Mouse (Mus musculus) erythroblast, embryonic 14.5 days (primary cell): Measurements from ENCODE around the gene Bcl2. TPM values are rescaled to one million over a fixed set of nuclear protein-coding genes. Genes with fewer than 3 reads are reported as not detected.

ENCODE experiments used
- H3K27me3 ChIP-seq: 2 replicates; pipeline ENCODE4 v1.6.1; 2012; ENCODE audit warnings: inconsistent platforms; ENCODE audit not compliant: control insufficient read depth
- H3K36me3 ChIP-seq: 2 replicates; pipeline ENCODE4 v1.6.1; 2012; ENCODE audit warnings: mild to moderate bottlenecking, inconsistent platforms; ENCODE audit not compliant: control insufficient read depth
- H3K4me1 ChIP-seq: 2 replicates; pipeline ENCODE4 v1.6.1; 2012; ENCODE audit warnings: inconsistent platforms; ENCODE audit not compliant: control insufficient read depth
- H3K4me3 ChIP-seq: replicated peaks from 2 replicates; pipeline ENCODE3; 2012; ENCODE audit warnings: moderate library complexity, mild to moderate bottlenecking, inconsistent platforms
- H3K9me3 ChIP-seq: 2 replicates; pipeline ENCODE4 v1.6.1; 2012; ENCODE audit warnings: low read length, inconsistent platforms, mixed read lengths; ENCODE audit not compliant: control insufficient read depth
- GATA1 ChIP-seq: IDR thresholded peaks from 2 replicates; pipeline ENCODE4 v1.6.1; 2012; ENCODE audit warnings: low read length, inconsistent platforms, mixed read lengths
- TAL1 ChIP-seq: IDR thresholded peaks from 3 replicates; pipeline ENCODE4 v1.6.1; 2012; ENCODE audit warnings: low read length, inconsistent platforms, mixed read lengths
- polyA plus RNA-seq: library from polyadenylated mRNA; stranded (reverse); fragments of >175 nt; gene quantifications from 2 replicates; pipeline ENCODE4 v1.2.3, GENCODE M21; 2012

The Bcl2 gene
- polyA plus RNA-seq, 1 experiment = not detected

DNA sequence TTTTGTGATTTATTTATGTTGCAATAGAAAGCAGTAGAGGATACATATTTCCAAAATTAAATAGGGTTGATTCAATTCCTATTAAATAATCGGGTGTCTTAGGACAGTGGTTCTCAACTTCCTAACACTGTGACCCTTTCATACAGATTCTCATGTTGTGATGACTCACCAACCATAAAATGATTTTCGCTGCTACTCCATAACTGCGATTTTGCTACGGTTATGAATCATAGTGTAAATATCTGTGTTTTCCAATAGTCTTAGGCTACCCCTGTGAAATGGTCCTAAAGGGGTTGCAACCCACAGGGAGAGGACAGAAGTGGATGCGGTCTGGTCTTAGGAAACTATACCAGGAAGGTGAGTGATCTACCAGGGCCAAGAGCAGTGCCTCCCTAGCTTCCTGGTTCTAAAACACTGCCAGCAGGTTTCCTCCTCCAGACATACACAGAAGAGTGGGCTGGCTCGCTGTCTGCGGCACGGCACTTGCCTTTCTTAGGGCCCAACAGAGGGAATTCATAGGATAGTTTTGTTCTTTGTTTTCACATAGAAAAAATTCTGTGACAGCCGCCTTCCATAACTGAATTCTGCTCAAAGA, 13.5 kb downstream of the Bcl2 start:
- TF ChIP-seq GATA1 = no peak
- TF ChIP-seq TAL1 = no peak
- H3K4me1 ChIP-seq = no peaks in the 10 kb centered on the region

DNA sequence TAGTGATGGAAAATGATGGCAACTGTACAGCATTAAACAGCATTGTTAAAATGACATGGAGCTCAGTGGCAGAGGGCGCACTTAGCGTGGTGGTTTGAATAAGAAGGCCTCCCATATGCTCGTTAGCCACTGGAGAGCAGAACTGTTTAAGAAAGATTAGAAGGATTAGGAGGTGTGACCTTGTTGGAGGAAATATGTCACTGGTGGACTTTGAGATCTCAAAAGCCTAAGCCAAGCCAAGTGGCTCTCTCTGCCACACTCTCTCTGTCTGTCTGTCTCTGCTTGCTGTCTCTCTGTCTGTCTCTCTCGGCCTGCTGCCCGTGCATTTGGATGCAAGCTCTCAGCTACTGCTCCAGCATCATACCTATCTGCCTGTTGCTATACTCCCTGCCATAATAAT, 17.6 kb downstream of the Bcl2 start:
- H3K4me1 ChIP-seq = peaks cover 3% of the 10 kb centered on the region; the same call in 1 of the 2 replicates
- TF ChIP-seq GATA1 (no peak), TAL1 (no peak)
- H3K4me3 ChIP-seq = no peak overlapping the region
- no peaks in the 10 kb centered on the region for H3K9me3 ChIP-seq
- H3K36me3 ChIP-seq = no peaks in the 10 kb centered on the region
- no peaks in the 10 kb centered on the region for H3K27me3 ChIP-seq

More for the DNA sequence above, 13.5 kb downstream of the Bcl2 start:
- no peaks in the 10 kb centered on the region for H3K27me3 ChIP-seq
- no peaks in the 10 kb centered on the region for H3K36me3 ChIP-seq
- H3K9me3 ChIP-seq = no peaks in the 10 kb centered on the region
- H3K4me3 ChIP-seq = no peak overlapping the region

DNA sequence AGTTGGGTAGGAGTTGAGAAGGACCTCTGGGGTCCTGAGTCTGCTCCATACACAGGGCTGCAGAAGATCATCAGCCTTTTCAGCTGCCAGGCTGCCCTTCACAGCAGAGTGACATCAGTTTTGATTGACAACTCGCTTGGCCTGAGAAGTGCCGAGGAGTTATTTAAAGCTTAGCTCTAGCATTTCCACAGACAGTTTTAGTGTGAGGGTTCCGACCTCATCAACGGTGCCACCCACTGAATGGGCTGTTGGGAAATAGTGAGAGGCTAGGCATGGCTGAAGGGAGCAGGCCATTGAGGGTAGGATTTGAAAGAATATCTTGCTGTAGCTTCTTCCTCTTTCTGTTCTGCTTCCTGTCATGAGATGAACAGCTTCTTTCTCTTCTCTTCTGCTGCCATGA, 18.4 kb downstream of the Bcl2 start:
- Histone ChIP-seq H3K4me1 (peaks cover 3% of the 10 kb centered on the region; the same call in 1 of the 2 replicates), H3K27me3 (no peaks in the 10 kb centered on the region), H3K36me3 (no peaks in the 10 kb centered on the region), H3K4me3 (no peak overlapping the region), H3K9me3 (no peaks in the 10 kb centered on the region)
- TF ChIP-seq GATA1 = no peak
- TF ChIP-seq TAL1 = no peak

DNA sequence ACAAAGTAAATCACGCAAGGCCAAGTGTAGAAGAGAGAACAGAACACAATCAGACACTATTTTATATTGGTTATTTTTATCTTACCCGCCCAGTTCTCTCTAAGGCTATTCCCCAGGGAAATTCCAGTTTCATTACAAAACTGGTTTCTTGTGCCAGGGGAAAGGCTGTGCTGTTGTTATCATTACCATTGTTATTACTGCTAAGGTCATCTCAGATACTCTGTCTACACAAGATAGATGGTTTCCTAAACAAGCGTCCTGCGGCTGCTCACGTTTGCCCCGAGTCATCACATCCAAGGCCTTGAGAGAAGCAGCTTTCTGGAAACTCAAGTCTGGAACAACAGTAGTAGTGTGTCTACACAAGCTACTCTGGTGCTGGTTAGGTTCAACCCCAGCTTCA, 19.8 kb downstream of the Bcl2 start:
- no peaks in the 10 kb centered on the region for H3K9me3 ChIP-seq
- no peak overlapping the region for H3K4me3 ChIP-seq
- H3K4me1 ChIP-seq = peaks cover 3% of the 10 kb centered on the region; the same call in 1 of the 2 replicates
- no peaks in the 10 kb centered on the region for H3K36me3 ChIP-seq
- TF ChIP-seq GATA1 (no peak), TAL1 (no peak)
- H3K27me3 ChIP-seq = no peaks in the 10 kb centered on the region

DNA sequence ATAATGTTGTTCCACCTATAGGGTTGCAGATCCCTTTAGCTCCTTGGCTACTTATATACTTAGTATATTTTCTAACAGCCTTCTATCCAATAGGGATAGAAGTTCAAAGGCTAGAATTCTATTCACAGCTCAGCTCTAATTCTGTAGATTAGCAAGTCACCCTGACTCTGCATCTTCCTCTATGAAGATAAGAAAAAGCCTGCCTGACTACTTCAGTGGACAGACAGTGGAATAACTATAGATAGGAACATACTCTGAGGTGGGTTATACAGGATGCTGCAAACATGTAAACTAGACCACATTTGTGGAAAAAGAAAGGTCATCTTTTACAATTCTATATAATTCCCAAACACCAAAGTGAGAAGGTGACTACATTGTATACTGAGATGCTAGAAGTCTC, 21.5 kb downstream of the Bcl2 start:
- no peak overlapping the region for H3K4me3 ChIP-seq
- no peaks in the 10 kb centered on the region for H3K27me3 ChIP-seq
- no peaks in the 10 kb centered on the region for H3K9me3 ChIP-seq
- no peak for TF ChIP-seq GATA1
- no peak for TF ChIP-seq TAL1
- H3K36me3 ChIP-seq = no peaks in the 10 kb centered on the region
- peaks cover 3% of the 10 kb centered on the region; the same call in 1 of the 2 replicates for H3K4me1 ChIP-seq

DNA sequence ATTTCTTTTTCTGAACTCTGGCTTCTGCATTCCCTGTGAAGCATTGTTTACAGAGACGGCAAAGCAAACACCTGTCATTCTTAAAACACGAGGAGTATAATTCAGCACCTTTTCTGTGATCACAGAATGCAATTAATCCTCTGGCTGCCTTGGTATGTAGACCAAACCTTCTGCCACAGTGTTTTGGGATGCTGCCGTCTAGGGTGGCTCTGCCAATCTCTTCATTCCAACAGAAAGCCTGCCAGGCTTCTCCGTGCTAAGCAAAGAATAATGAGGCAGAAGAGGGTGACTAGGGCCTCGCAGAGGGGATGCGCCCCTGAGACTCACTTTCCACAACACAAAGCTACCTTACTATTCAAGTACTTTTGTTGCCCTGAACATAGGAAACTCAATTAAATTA, 23.2 kb downstream of the Bcl2 start:
- no peaks in the 10 kb centered on the region for H3K27me3 ChIP-seq
- no peaks in the 10 kb centered on the region for H3K9me3 ChIP-seq
- no peak for TF ChIP-seq GATA1
- TF ChIP-seq TAL1 = no peak
- peaks cover 3% of the 10 kb centered on the region for H3K4me1 ChIP-seq
- H3K4me3 ChIP-seq = no peak overlapping the region
- no peaks in the 10 kb centered on the region for H3K36me3 ChIP-seq

DNA sequence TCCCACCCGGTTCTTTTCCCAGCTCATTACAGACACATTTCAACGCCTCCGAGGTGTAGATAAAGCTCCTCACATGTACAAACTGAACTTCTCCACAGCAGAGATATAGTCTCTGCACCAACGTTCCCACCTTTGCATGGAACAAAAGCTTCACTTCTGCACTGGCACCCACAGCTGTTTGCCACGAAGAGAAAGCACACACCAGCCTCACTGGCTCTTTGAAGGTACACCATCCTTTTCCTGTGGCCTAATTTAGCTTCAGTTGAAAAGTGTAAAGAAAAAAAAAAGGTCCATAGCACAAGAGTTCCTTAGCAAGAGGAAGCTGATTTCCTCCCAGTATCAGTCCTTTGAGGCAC, 25.9 kb downstream of the Bcl2 start:
- Histone ChIP-seq H3K4me1 (peaks cover 3% of the 10 kb centered on the region), H3K36me3 (no peaks in the 10 kb centered on the region), H3K27me3 (no peaks in the 10 kb centered on the region), H3K4me3 (no peak overlapping the region), H3K9me3 (no peaks in the 10 kb centered on the region)
- TF ChIP-seq GATA1 (no peak), TAL1 (no peak)

DNA sequence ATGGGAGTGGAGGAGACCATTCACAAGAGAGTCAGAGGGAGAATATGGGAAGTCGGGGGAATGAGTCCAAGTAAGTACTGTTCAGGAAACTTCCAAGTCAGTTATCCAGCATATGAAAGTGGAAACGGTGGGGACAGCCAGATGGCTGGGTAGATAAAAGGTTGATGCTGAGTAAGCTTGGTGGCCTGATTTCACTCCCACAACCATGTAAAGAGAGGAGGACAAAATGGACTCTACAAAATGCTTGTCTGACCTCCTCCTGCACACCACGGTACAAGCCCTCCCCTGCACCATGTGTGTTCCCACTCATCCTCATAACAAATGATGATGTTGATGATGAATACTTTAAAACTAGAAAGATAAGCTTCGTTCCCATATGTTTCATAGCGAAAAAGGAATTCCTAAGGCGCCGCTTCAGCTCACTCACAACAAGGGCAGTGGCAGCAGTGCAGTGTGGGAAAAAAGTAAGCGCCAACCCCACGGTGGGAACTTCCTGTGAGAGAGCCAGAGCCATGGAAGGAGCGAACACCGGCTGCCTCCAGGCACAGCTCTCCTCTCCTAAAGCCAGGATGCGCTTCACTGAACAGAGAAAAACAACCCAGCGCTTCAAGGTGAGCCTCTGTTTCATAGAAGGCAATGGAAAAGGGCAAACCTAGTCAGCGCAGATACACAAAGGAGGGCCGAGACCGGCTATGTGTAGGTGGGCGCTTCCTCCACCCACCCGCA, 26.5 kb downstream of the Bcl2 start:
- peaks cover under 1% of the 10 kb centered on the region for H3K4me1 ChIP-seq
- no peaks in the 10 kb centered on the region for H3K27me3 ChIP-seq
- H3K36me3 ChIP-seq = no peaks in the 10 kb centered on the region
- TF ChIP-seq TAL1 = no peak
- no peak for TF ChIP-seq GATA1
- H3K9me3 ChIP-seq = no peaks in the 10 kb centered on the region
- no peak overlapping the region for H3K4me3 ChIP-seq

DNA sequence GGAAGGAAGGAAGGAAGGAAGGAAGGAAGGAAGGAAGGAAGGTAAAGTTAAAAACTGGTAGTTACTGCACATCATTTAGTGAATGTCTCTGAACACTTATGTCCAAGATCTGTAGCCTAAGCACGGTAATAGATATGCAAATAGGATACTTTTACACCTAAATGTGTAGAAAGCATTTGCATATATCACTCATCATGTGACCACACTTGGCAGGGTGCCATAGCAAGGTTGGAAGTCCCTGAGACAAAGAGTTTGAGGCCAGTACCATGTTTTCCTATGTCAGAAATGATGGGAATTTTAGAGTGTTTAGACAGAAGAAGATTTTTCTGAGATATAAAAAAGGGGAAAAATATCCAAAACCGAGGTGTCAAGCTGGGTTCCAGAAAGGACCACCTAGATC, 28.4 kb downstream of the Bcl2 start:
- H3K4me1 ChIP-seq = no peaks in the 10 kb centered on the region; the same call in none of the 2 replicates
- TF ChIP-seq GATA1 (no peak), TAL1 (no peak)
- no peak overlapping the region for H3K4me3 ChIP-seq
- H3K36me3 ChIP-seq = no peaks in the 10 kb centered on the region
- H3K27me3 ChIP-seq = no peaks in the 10 kb centered on the region
- no peaks in the 10 kb centered on the region for H3K9me3 ChIP-seq

DNA sequence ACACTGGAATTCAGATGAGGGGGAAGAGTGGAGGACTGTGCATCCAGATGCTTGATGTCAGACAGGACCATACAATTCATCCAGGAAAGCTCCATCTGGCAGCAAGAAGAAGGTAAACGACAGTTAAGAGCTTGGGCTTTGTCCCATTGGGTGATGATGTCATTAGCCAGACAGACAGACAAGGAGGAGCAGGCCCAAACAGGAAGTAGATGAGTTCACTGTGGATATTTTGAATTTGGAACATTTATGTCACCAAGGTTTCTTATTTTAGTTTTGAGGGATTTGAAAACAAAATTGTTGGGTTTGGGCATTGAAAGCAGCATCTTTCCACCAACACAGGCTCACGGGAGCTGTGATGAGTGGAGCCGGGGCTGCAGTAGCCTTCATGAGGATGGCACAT, 29.5 kb downstream of the Bcl2 start:
- H3K36me3 ChIP-seq = no peaks in the 10 kb centered on the region
- no peaks in the 10 kb centered on the region for H3K9me3 ChIP-seq
- TF ChIP-seq TAL1 (no peak), GATA1 (no peak)
- H3K4me3 ChIP-seq = no peak overlapping the region
- no peaks in the 10 kb centered on the region; the same call in none of the 2 replicates for H3K4me1 ChIP-seq
- H3K27me3 ChIP-seq = no peaks in the 10 kb centered on the region
